In the genomic region with DNA sequence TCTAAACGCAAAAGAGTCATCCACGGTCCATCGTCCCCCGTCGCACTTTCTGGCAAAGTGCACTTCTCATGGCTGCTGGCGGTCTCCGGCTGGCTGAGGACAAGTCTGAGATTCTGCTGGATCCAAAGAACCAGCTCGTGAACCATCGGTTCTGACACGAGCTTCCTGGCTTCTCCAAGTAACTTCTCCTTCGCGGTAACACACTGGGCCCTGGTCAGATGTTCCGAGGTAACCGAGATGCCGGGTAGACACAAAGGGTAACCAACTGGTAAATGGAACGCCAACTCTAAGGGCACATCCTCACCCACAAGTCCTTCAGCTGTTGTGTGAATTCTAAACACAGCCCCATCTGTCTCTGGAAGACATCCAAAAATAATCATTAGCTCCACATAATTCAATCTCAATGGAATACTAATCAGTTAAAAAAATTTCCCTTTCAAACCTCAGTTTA, we compare ENCODE assay signal across 17 mouse cellular contexts. TPM values are rescaled to one million over a fixed set of nuclear protein-coding genes. Genes with fewer than 3 reads are reported as not detected.
DNase-seq lines count a peak whose midpoint lies in the region; ATAC-seq and TF ChIP-seq lines count a peak whose summit lies in the region.
"Had no signal": no experiment of that assay in that cellular context is flagged by ENCODE, and none has a peak within 500 bp of the region (broad histone marks: within the 10 kb centered on the region; RNA-seq: fewer than 3 reads in every experiment).

No protein-coding gene starts in this region.

- no peak overlapping the region for H3K4me2 ChIP-seq in forebrain, embryonic 12.5 days
- peak overlapping the region; percentile 39 for H3K4me2 ChIP-seq in forebrain, embryonic 14.5 days (ENCODE audit: low read length)
- H3K4me2 ChIP-seq in liver, embryonic 12.5 days, result no peak overlapping the region
- H3K4me2 ChIP-seq in kidney, embryonic 14.5 days (replicated peaks; ENCODE audit: low read depth, low read length), result no peak overlapping the region

- WGBS in forebrain, embryonic 12.5 days, result 85% methylated on average over 16 of the region's 16 CpGs
- 93% methylated on average over 16 of the region's 16 CpGs for WGBS in forebrain, embryonic 10.5 days
- 70% methylated on average over 16 of the region's 16 CpGs for WGBS in forebrain, embryonic 14.5 days
- WGBS in liver, embryonic 12.5 days (ENCODE audit: insufficient replicate concordance), result 83% methylated on average over 16 of the region's 16 CpGs
- 93% methylated on average over 16 of the region's 16 CpGs for WGBS in kidney, embryonic 14.5 days

- no peaks in the 10 kb centered on the region for H3K36me3 ChIP-seq in forebrain, embryonic 12.5 days (replicated peaks)
- no peaks in the 10 kb centered on the region for H3K36me3 ChIP-seq in forebrain, embryonic 10.5 days (replicated peaks)
- no peaks in the 10 kb centered on the region for H3K36me3 ChIP-seq in forebrain, embryonic 14.5 days (ENCODE audit: control insufficient read depth, insufficient read depth, low read length)
- no peaks in the 10 kb centered on the region for H3K36me3 ChIP-seq in liver, embryonic 12.5 days
- H3K36me3 ChIP-seq in kidney, embryonic 14.5 days (ENCODE audit: control insufficient read depth, insufficient read depth, low read length), result no peaks in the 10 kb centered on the region
- H3K36me3 ChIP-seq: embryonic facial prominence, embryonic 10.5 days; heart, embryonic 10.5 days; limb, embryonic 10.5 days had no signal

- DNase-seq in forebrain, embryonic 10.5 days (ENCODE audit: extremely low spot score, low spot score), result no peak
- DNase-seq in cerebellum, adult 11-12 months, result peak; percentile 53
- DNase-seq in forebrain, embryonic 14.5 days (ENCODE audit: low spot score), result peak; percentile 77
- peak; percentile 39 to 57 for DNase-seq in layer of hippocampus, postnatal 10 days (ENCODE audit: low spot score in 2 of 2)
- no peak for DNase-seq in left cerebral cortex, adult 2 months (ENCODE audit: extremely low spot score in 1 of 2, low spot score in 2 of 2)
- DNase-seq: heart, postnatal 36 days; kidney, postnatal 10 days; midbrain, embryonic 14.5 days; right cerebral cortex, postnatal 14 days had no signal

- no peak overlapping the region for H3K9ac ChIP-seq in forebrain, embryonic 12.5 days
- peak overlapping the region; percentile 26; the same call in 1 of the 2 replicates for H3K9ac ChIP-seq in forebrain, embryonic 14.5 days (ENCODE audit: low read length)
- no peak overlapping the region for H3K9ac ChIP-seq in liver, embryonic 12.5 days
- no peak overlapping the region for H3K9ac ChIP-seq in kidney, embryonic 14.5 days (ENCODE audit: low read depth, low read length)

- no peaks in the 10 kb centered on the region for H3K9me3 ChIP-seq in forebrain, embryonic 12.5 days
- H3K9me3 ChIP-seq in forebrain, embryonic 10.5 days, result no peaks in the 10 kb centered on the region
- H3K9me3 ChIP-seq in forebrain, embryonic 14.5 days (replicated peaks; ENCODE audit: control insufficient read depth, low read length), result no peaks in the 10 kb centered on the region
- no peaks in the 10 kb centered on the region for H3K9me3 ChIP-seq in liver, embryonic 12.5 days (replicated peaks)
- H3K9me3 ChIP-seq in kidney, embryonic 14.5 days (ENCODE audit: control insufficient read depth, low read length), result no peaks in the 10 kb centered on the region
- H3K9me3 ChIP-seq: embryonic facial prominence, embryonic 10.5 days; heart, embryonic 10.5 days; limb, embryonic 10.5 days had no signal

- H3K27me3 ChIP-seq in forebrain, embryonic 12.5 days, result no peaks in the 10 kb centered on the region
- no peaks in the 10 kb centered on the region for H3K27me3 ChIP-seq in forebrain, embryonic 10.5 days (ENCODE audit: poor library complexity, severe bottlenecking)
- H3K27me3 ChIP-seq in forebrain, embryonic 14.5 days (replicated peaks; ENCODE audit: control insufficient read depth, insufficient read depth, low read length), result no peaks in the 10 kb centered on the region
- H3K27me3 ChIP-seq in liver, embryonic 12.5 days (replicated peaks), result no peaks in the 10 kb centered on the region
- H3K27me3 ChIP-seq in kidney, embryonic 14.5 days (ENCODE audit: control insufficient read depth, insufficient read depth, low read length), result no peaks in the 10 kb centered on the region
- H3K27me3 ChIP-seq: CH12.LX had no signal

- H3K27ac ChIP-seq in forebrain, embryonic 12.5 days, result peak overlapping the region; percentile 50; the same call in 1 of the 2 replicates
- H3K27ac ChIP-seq in forebrain, embryonic 10.5 days, result no peak overlapping the region
- H3K27ac ChIP-seq in forebrain, embryonic 14.5 days (ENCODE audit: low read depth, low read length), result peak overlapping the region; percentile 77
- H3K27ac ChIP-seq in liver, embryonic 12.5 days, result no peak overlapping the region
- H3K27ac ChIP-seq in kidney, embryonic 14.5 days (ENCODE audit: low read depth, low read length), result no peak overlapping the region
- no peak overlapping the region for H3K27ac ChIP-seq in left cerebral cortex, adult 2 months
- H3K27ac ChIP-seq: heart, embryonic 10.5 days; limb, embryonic 10.5 days; macrophage had no signal

- no peak for TF ChIP-seq CTCF in left cerebral cortex, adult 2 months (IDR thresholded peaks at IDR 0.05)

- intact Hi-C loops in left cerebral cortex, adult 2 months (cut with DNase I), result no loop called here

- no peak for ATAC-seq in forebrain, embryonic 12.5 days (ENCODE audit: low FRiP score)
- ATAC-seq in forebrain, embryonic 14.5 days, result peak; percentile 45; the same call in 1 of the 2 replicates
- ATAC-seq in liver, embryonic 12.5 days, result no peak
- ATAC-seq in kidney, embryonic 14.5 days (ENCODE audit: low FRiP score, low TSS enrichment), result no peak

- H3K4me3 ChIP-seq in forebrain, embryonic 12.5 days (replicated peaks), result no peak overlapping the region
- no peak overlapping the region for H3K4me3 ChIP-seq in forebrain, embryonic 10.5 days
- no peak overlapping the region for H3K4me3 ChIP-seq in forebrain, embryonic 14.5 days (ENCODE audit: low read depth, low read length)
- no peak overlapping the region for H3K4me3 ChIP-seq in liver, embryonic 12.5 days
- H3K4me3 ChIP-seq in kidney, embryonic 14.5 days (ENCODE audit: low read length), result no peak overlapping the region
- no peak overlapping the region for H3K4me3 ChIP-seq in left cerebral cortex, adult 2 months
- H3K4me3 ChIP-seq: embryonic facial prominence, embryonic 10.5 days; heart, embryonic 10.5 days; limb, embryonic 10.5 days had no signal

- H3K4me1 ChIP-seq in forebrain, embryonic 12.5 days, result peaks cover 25% of the 10 kb centered on the region
- peaks cover 30% of the 10 kb centered on the region for H3K4me1 ChIP-seq in forebrain, embryonic 10.5 days
- peaks cover 29% of the 10 kb centered on the region for H3K4me1 ChIP-seq in forebrain, embryonic 14.5 days (ENCODE audit: control insufficient read depth, insufficient read depth, low read length)
- H3K4me1 ChIP-seq in liver, embryonic 12.5 days, result peaks cover 9% of the 10 kb centered on the region
- no peaks in the 10 kb centered on the region for H3K4me1 ChIP-seq in kidney, embryonic 14.5 days (ENCODE audit: control insufficient read depth, insufficient read depth, low read length)
- H3K4me1 ChIP-seq: heart, embryonic 10.5 days had no signal

RNA-seq across cellular contexts. Expression of gene Rwdd3, which starts 12.6 kb away (rescaled TPM):
- 14.2 and 17.5 TPM in 2 replicates for polyA plus RNA-seq in forebrain, embryonic 12.5 days (2016; fragmentation: Nextera tagmentation; extraction: Ambion mirVana)
- polyA plus RNA-seq in forebrain, embryonic 10.5 days (2016; fragmentation: Nextera tagmentation; extraction: Ambion mirVana), result 4.9 and 5.7 TPM in 2 replicates
- 24.0 and 24.7 TPM in 2 replicates for polyA plus RNA-seq in forebrain, embryonic 14.5 days (2014; fragmentation: Nextera tagmentation; extraction: Ambion mirVana)
- total RNA-seq in layer of hippocampus, postnatal 10 days (2021), result 10 to 100 TPM; 35.0 to 36.4 TPM
- 1.8 and 2.4 TPM in 2 replicates for polyA plus RNA-seq in liver, embryonic 12.5 days (2016; fragmentation: Nextera tagmentation; extraction: Ambion mirVana)
- polyA plus RNA-seq in kidney, embryonic 14.5 days (2014; fragmentation: Nextera tagmentation; extraction: Ambion mirVana), result 6.5 and 7.0 TPM in 2 replicates
- 10 to 100 TPM; 12.8 to 13.5 TPM for total RNA-seq in left cerebral cortex, adult 2 months (2021)

Comparison
In these comparisons a context has a peak if more than half of its experiments do, and no peak if none do; other contexts are left out.
1. H3K27ac ChIP-seq: peak in forebrain, embryonic 12.5 days (single experiment) and forebrain, embryonic 14.5 days (single experiment); none in forebrain, embryonic 10.5 days (single experiment), liver, embryonic 12.5 days (single experiment), kidney, embryonic 14.5 days (single experiment) and left cerebral cortex, adult 2 months (single experiment).
2. DNase-seq: peak in cerebellum, adult 11-12 months (single experiment), forebrain, embryonic 14.5 days (single experiment) and layer of hippocampus, postnatal 10 days (2 of 2); none in forebrain, embryonic 10.5 days (single experiment) and left cerebral cortex, adult 2 months (0 of 2).